Mouse (Mus musculus): Measurements from ENCODE around the gene Mindy1. TPM values are rescaled to one million over a fixed set of nuclear protein-coding genes. Genes with fewer than 3 reads are reported as not detected.
A peak's percentile ranks its signal among the peaks of the same experiment; 100 is the strongest.

Gene Mindy1
- 100 to 1,000 TPM; 127 to 130 TPM for total RNA-seq (2021)
- long read RNA-seq, experiment 1, transcript Mindy1-202 (10 exons, 2,827 nt): major isoform, 41 of 66 reads
- long read RNA-seq, experiment 1, transcript Mindy1-201 (10 exons, 2,800 nt): minor isoform, 9 of 66 reads
- long read RNA-seq, experiment 1, partial matches to known transcripts: 9 of 66 reads
- long read RNA-seq, experiment 1, other reads (novel, unspliced or antisense): 7 of 66 reads
- long read RNA-seq, experiment 2, transcript Mindy1-212 (9 exons, 1,812 nt): minor isoform, 10 of 133 reads
- long read RNA-seq, experiment 2, transcript Mindy1-201 (10 exons, 2,800 nt): minor isoform, 8 of 133 reads
- long read RNA-seq, experiment 2, transcript Mindy1-202 (10 exons, 2,827 nt): major isoform, 57 of 133 reads
- long read RNA-seq, experiment 2, partial matches to known transcripts: 37 of 133 reads
- long read RNA-seq, experiment 2, other reads (novel, unspliced or antisense): 19 of 133 reads

- peak; percentile 93 to 97 for DNase-seq (ENCODE audit: low spot score in 2 of 2)
Measured at GRCm38 (mm10) chr3:95281216-95282126, at the start of gene Mindy1, which contains the start of gene Prune1. TSS of gene Mindy1 (plus strand) at chr3:95281345. TSS of gene Prune1 (minus strand) at chr3:95282076.

DNA sequence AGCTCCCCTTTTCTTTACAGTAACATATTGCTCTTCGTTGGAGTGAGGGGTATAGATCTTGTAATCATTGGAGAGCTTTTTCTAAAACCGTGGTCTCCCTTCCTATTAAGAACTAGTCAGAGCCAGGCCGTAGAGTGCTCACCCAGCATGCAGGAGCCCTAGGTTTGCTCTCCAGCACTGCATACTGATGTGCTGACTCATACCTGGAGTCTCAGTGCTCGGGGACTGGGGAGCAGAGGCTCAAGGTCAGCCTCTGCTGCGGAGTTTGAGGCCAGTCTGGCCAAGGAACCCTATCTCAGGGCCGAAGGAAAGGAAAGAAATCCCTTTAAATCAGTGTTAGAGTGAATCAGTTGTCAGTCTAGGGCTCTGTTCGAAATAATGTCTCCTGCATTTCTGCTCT is 48.4 kb upstream of the Mindy1 start:
- DNase-seq (ENCODE audit: low spot score in 2 of 2): no peak

GRCm38 (mm10) chr3:95233303-95233980 is 47.7 kb upstream of the Mindy1 start:
- no peak for DNase-seq (ENCODE audit: low spot score in 2 of 2)

DNA sequence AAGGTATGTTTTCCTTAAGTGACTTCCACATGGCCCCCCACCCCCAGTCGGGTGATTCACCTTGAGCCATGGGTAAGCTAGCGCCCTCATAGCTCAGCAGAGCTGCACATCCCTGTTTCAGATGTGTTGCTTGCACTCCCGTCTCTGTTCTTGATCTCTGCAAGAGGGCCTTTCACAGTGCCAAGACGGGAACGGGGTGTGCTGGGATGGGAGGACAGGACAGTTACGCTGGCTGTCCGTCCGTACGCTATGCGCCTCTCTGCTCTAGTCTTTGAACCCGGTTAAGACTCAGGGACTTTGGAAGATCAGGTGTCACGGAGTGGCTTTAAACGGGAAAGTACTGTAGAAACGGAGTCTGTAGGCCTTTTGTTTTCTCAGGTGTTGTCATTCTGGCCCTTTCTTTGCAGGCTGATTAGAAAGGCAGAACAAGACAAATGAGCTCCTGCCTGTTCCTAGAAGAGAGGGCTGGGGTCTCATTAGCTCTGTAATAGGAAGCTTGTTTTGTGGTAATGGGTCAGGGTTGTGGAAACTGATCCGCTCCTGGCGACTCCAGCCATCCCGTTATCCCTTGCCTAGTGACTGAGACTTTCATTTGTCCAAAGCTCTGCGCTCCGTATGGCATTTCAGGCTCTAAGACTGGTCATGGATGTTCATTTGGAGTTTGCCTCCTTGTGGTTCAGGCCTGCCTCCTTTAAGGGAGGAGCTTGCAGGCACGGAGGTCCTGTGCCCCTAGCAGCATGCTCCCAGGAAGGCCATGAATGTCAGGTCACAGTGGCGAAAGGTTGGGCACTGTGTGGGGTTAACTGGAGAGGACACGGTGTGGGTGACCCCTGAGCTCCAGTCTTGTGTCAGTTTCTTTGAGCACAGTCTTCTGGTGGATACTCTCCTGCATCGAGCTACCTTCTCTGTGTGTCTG is 45.5 kb upstream of the Mindy1 start:
- no peak for DNase-seq (ENCODE audit: low spot score in 2 of 2)

- DNase-seq (ENCODE audit: low spot score in 2 of 2): no peak
Measured at GRCm38 (mm10) chr3:95237541-95238099, 43.5 kb upstream of the Mindy1 start.

DNA sequence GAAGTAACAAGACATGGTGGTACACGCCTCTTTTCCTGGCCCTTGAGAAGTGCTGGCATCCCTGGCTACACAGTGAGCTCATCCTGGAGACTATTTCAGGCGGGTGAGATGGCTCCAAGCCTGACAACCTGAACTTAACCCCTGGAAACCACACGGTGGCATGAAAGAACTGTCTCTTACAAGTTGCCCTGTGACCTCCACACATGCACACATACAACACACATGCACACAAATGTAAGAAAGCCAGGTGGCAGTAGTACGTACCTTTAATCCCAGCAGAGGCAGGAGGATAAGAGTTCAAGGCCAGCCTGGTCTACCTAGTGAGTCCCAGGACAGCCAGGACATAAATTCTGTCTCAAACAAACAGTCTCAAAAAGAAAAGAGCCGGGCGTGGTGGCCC is 42.1 kb upstream of the Mindy1 start:
- no peak for DNase-seq (ENCODE audit: low spot score in 2 of 2)

DNA sequence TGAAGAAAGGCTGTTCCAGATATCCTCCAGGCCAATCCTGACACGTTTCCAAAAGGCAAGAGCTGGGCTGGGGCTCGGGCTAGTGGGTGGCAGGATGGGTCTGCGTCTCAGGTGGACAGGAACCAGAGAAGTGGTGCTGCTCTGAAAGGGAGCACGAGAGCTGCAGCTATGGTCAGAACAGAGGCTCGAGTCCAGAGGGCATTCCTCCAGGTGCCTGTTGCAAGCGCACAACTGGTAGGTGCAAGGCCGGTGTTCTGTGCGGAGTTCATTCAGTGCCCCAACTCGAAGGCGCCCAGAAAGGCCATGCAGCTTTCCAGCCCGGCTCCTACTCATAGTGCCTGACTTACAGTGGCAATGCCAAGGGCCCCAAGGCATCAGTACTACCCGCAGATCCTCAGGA is 41.2 kb upstream of the Mindy1 start:
- no peak for DNase-seq (ENCODE audit: low spot score in 2 of 2)

DNA sequence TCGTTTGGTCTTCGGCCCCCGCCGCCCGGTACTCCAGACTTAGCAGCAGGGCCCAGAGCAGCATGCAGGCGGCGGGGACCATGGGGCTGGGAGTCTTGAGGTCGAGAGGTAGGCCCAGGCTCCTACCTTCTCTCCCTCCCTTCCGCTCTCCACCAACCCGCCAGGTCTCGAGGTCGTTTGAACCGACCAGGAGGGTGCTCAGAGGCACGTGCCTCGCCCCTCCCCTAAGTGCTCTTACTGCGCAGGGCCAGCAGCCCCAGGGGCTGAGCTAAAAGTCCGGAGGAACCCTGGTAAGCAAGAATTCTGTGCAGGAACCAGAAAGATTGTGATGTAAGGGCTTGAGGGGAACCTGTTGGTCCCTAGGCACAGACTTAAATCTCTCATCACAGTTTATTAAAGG is 40.2 kb upstream of the Mindy1 start:
- no peak for DNase-seq (ENCODE audit: low spot score in 2 of 2)

GRCm38 (mm10) chr3:95241498-95241897 is 39.6 kb upstream of the Mindy1 start, which contains the start of gene Gm128:
TSS of gene Gm128 (minus strand) at chr3:95241598.
- DNase-seq (ENCODE audit: low spot score in 2 of 2): no peak

DNA sequence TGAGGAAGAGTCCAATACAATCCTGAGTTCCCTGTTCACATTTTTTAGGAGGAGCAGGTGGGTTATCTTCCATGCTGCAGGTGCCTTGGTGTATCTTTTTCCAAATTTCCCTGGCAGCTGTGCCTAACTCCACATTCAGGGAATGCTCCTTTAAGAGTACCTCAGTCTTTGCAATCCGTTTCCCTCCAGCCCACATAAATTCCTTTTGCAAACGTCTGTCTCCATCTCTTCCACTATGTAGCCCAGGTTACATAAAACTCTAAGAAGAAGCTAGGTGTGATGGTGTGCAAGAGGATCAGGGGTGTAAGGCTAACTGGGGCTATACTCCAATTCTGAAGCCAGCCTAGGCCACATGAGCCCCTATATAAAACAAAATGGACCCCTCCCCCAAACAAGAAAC is 38.1 kb upstream of the Mindy1 start:
- DNase-seq (ENCODE audit: low spot score in 2 of 2): no peak

GRCm38 (mm10) chr3:95246465-95247231 is 34.5 kb upstream of the Mindy1 start:
- no peak for DNase-seq (ENCODE audit: low spot score in 2 of 2)

DNA sequence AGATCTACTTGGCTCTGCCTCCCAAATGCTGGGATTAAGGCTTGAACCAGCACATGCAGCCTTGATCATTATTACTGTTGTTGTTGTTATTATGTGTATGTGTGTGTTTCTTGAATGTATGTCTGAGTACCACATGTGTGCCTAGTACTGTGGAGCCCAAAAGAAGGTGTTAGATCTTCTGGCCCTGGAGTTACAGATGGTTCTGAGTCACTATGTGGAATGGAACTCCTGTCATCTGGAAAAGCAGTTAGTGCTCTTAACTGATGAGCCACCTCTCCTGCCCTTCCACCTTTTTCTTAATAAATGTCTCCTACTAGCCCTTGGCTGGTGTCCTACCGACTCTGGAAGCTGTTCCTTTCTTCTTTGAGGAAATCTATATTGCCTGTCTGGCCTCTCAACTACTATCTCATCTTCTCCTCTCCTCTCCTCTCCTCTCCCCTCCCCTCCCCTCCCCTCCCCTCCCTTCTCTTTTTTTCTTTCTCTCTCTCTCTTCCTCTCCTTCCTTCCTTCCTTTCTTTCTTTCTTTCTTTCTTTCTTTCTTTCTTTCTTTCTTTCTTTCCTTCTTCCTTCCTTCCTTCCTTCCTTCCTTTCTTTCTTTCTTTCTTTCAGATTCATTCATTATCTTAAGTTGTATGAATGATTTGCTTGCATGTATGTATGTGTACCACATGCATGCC is 33.3 kb upstream of the Mindy1 start:
- DNase-seq (ENCODE audit: low spot score in 2 of 2): no peak

- no peak for DNase-seq (ENCODE audit: low spot score in 2 of 2)
Measured at GRCm38 (mm10) chr3:95250361-95250760, 30.8 kb upstream of the Mindy1 start.

DNA sequence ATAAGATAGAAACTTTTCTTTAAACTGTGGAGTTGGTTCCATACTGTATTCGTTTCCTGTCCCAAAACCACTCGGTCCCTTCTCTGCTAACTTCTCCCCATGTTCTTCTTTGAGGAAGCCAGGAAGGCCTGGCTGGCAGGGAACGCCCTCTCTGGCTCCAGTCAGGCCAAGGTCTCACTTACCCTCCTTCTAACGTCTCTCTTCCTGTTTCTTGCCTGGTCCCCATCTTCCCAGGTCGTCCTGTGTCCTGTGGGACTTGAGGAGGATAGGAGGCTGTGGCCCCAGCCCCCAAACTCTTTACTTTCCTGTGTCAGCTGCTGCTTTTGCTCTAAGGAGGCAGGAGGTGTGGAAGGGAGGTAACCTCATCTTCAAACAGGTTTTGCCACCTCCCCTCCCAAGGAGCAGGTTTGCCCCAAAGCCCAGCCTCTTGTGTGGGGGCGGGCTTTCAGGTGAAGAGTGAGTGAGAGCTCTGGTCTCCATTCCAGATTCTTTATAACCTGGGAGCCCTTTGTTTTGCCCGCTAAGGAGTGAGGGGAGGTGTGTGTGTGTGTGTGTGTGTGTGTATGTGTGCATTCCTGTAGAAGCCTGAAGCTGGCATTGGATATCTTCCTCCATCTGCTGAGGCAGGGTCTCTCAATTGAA is 30.2 kb upstream of the Mindy1 start, which contains the start of gene Bnipl:
TSS of gene Bnipl (minus strand) at position 411 of the 642 bp plus-strand sequence.
- no peak for DNase-seq (ENCODE audit: low spot score in 2 of 2)

DNA sequence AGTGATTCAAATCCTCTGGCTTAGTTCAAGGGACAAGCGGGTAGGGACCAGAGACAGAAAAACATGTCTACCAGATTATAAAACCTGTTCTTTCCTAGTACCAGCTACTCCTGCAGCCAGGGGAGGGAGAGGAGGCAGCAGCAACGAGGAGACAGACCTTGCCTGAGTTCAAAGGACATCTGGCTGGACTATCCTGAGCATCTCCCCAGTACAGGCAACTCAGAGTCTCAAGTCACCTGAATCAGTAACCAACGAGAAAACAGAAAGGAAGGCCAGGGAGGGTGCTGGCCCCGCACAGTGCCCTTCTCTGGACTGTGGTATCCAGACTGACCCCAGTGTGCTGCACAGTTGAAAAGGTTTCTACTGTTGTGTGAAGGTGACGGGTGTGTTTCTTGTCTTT is 24.2 kb upstream of the Mindy1 start:
- no peak for DNase-seq (ENCODE audit: low spot score in 2 of 2)

- no peak for DNase-seq (ENCODE audit: low spot score in 2 of 2)
Measured at GRCm38 (mm10) chr3:95261975-95262374, 19.2 kb upstream of the Mindy1 start.

DNA sequence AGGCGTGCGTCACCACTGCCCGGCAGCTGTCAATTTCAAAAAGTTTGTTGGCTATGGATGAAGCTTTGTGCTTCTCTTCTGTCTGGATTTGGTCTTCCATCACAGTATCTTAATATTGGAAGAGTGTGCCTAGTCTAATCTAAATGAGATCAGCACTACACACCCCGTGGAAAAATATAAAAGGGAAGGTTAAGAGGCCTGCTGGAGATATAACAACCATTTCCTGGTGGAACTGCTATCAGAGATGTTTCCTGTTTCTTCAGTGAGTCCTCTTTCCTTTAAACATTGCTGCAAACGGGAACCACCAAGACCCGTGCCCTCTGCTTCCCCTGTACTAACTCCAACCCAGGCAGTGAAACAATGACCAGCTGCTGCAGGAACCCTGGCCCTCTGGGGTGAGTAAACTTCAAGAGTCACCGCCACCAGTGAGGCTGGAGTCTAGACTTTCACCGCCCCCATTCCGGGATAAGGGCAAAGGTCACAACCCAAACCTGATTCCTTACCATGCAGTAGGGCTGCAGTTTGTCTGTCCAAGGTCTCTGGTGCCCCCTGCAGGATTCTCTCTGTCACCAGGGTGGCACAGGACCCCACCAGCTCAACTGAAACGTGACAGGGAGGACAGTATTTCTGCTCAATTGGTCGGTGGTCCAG is 17.9 kb upstream of the Mindy1 start:
- DNase-seq (ENCODE audit: low spot score in 2 of 2): peak in 1 of 2 experiments; percentile 56

All from adrenal gland, postnatal 4 days (tissue).